Mouse (Mus musculus) c-Kit-positive CD71-negative TER-119-negative erythroid progenitor cells, embryonic 14.5 days (primary cell): ENCODE results near the gene Rxfp4.

ENCODE experiments used
- DNase-seq: peaks from one replicate; pipeline ENCODE4 v3.0.0-alpha.2; 2013; ENCODE audit warnings: low read depth

The Rxfp4 gene

DNA sequence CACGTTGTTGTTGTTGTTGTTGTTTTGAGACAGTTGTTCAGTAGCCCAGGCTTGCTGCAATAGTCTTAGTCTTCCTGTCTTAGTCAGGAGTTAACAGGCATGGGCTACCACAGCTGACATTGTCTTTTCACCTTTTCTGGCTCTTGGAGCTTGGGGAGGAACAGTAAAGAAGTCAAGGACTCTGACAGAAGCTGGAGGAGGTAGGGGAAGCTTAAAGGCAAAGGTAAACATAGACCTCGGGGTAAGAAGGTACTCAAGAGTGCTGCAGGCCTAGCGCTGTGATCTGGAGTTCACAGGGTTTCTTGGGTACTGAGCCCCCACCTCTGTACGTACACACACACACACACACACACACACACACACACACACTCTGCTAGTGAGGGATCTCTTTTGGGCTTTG lies 24.2 kb downstream of the Rxfp4 start:
- no peak for DNase-seq

- no peak for DNase-seq
These were observed 25.4 kb downstream of the Rxfp4 start for GRCm38 (mm10) chr3:88627535-88627934.

GRCm38 (mm10) chr3:88627114-88627513 lies 25.8 kb downstream of the Rxfp4 start:
- DNase-seq, result no peak

DNA sequence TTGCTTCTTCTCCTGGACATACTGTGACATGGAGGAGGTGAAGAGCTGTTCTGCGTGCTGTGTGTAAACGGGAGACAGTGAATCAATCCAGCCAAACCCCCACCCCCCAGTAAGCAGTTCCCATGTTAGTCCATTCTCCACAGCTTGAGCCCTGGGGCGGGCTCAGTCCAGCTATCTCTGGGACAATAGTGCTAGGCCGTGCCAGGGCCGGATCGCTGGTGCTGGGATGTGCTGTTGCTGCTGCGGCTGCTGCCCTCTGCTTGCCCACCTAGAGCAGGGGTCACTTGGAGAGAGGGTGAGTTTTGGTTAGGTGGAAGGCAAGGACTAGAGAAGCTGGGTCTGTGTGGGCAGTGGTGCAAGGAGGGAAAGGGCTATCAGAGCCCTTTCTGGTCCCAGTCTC lies 26.6 kb downstream of the Rxfp4 start:
- DNase-seq, result no peak

GRCm38 (mm10) chr3:88625531-88625930 lies 27.4 kb downstream of the Rxfp4 start:
- DNase-seq, result no peak

- DNase-seq, result no peak
These were observed 28.0 kb downstream of the Rxfp4 start for GRCm38 (mm10) chr3:88624951-88625350.

DNA sequence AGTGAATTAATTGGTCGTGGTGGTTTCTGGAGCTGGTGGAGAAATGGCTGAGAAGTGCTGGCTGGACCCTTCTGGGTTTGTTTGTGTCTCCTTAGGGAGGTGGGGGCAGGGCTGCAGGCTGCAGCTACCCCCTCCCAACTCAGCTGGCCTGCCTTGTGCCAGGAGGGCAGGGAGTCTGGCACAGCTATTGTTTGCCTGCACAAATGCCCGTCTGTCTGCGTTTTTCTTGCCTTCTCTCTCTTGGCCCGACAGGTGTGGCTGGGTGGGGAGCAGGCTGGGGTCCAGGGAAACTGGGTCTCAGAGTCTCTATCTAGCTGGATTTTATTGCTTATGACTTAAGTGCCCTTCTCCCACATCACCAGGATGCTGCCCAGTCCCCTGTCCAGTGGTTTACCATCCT lies 28.6 kb downstream of the Rxfp4 start:
- no peak for DNase-seq

DNA sequence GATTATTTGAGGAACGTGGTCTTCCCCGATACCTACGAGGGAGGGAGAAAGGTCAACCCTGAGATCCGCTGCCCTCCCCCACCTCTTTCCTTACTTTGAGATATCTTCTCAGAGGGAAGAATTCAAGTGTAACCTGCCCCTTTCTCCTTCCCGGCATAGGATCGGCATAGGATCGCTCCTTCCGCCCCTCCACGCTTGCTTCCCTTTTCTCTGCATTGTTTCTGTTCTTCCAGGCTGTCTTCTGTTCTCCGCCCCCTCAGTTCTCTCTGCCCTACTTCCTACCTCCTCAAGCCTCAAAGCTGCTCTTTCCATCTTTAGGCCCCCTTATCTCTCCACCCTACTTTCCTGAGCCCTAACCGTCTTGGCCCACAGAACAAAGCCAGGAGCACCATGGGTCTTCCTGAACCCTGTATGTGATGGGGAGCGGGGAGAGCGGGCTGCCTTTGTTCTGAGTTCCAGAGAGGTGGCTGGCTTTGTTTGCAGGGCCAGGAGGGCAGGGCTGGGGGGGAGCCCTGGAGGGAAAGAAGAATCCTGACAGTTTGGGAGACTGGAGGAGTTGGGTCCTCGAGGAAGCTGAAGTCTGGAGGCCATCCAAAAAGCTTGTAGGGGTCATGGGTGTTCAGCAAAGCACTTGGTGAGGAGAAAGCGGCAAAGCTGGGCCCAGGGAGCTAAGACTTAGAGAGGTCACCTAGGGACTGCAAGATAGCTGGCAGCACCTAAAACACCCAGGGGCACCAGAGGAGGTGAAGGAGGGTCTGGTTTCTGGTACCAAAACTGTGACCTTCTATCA lies 29.4 kb downstream of the Rxfp4 start:
- no peak for DNase-seq

DNA sequence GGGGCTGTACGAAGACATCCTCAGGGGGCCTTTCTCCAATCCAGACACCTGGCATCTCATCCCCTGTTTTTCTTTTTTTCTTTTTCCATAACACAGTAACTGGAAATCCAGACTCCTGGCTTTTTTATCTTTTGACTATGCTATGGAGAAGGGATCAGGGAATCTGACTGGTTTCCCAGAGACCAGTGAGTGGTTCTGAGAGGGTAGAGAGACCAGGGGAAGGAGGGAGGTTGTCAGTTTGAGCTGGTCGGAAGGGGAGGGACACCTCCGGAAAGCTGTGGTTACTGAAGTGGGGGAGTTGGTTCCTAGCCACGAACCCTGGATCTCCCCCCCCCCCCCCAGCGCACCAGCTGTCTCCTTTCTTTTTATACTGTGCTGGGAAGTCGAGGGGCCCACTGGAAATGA lies 30.0 kb downstream of the Rxfp4 start:
- DNase-seq, result no peak

DNA sequence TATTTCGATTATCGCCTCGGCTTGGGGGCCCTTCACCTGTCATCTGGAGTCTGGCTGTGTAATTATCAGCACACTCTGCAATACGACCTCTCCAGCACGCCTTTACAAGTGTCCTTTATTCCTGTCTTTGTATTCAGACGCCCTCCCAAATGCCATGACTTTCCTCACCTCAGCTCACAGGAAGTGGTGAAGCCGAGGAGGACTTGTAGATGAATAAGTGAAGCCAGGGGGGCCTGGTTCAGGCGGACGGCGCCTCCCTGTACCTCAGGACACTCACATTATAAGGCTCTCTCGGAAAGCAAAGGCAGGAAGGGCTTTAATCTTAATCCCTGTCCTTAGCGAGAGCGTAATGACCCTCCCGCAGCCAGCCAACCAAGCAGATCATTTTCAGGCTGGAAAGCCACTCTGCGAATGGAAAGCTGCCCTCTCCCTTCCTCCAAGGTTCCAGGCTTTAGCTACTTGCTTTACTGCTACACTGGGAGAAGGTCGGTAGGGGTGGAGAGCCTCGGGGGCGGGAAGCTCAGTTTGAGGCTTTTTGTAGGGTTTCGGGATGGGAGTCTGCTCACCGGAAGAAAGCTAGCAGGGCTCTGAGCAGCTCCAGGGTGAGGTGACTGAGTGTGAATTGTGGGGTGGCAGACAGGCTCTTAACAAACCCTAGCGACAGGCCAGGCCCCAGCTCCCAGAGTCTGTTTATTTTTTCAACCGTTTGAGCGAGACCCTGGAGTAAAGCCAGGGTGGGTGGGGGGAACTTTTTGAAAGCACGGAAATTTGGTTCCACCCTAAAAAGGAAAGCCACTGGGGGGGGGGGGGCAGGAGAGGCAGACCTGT lies 30.6 kb downstream of the Rxfp4 start:
- DNase-seq, result no peak

GRCm38 (mm10) chr3:88621537-88622112 lies 31.3 kb downstream of the Rxfp4 start:
- DNase-seq, result no peak

- no peak for DNase-seq
These were observed 31.9 kb downstream of the Rxfp4 start for GRCm38 (mm10) chr3:88620992-88621536.

DNA sequence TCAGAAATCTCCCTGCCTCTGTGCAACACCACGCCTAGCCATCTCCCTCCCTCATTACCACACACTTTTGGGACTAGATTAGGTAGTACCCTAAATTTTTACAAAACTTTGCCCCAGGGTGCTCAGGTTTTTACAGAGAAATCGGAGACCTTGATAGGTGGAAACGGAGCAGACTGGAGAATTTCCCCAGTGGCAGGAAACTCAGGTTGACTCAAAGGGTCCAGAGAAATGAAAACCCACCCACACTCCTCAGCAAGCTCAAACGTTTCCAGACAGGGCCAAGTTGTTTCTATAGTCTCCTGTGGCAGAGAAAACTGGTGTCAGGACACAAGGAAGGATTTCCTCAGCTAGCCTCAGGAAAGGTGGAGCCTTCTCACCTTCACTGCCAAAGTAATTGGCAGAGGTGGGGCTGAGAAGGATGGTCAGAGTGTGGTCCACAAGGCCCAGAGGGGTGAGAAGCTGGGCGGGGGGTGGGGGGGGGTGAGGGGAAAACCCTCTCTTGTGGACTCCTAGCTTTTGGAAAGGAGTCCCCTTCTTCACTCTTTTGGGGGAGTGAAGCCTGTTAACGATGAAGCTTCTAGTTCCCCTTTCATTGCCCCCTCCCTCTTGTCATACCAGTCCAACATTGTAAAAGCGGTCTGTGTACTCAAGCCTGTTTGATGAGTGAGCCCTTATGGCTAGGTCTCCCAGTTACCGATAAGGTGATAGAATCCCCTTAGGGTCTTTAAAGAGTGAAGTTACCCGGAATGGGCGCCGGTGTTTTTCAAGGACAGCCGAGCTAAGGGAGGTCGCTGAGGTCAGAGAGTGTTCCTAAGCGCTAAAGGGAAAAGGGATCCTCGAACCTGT lies 32.6 kb downstream of the Rxfp4 start:
- no peak for DNase-seq

GRCm38 (mm10) chr3:88619113-88620097 lies 33.5 kb downstream of the Rxfp4 start:
- DNase-seq, result no peak

DNA sequence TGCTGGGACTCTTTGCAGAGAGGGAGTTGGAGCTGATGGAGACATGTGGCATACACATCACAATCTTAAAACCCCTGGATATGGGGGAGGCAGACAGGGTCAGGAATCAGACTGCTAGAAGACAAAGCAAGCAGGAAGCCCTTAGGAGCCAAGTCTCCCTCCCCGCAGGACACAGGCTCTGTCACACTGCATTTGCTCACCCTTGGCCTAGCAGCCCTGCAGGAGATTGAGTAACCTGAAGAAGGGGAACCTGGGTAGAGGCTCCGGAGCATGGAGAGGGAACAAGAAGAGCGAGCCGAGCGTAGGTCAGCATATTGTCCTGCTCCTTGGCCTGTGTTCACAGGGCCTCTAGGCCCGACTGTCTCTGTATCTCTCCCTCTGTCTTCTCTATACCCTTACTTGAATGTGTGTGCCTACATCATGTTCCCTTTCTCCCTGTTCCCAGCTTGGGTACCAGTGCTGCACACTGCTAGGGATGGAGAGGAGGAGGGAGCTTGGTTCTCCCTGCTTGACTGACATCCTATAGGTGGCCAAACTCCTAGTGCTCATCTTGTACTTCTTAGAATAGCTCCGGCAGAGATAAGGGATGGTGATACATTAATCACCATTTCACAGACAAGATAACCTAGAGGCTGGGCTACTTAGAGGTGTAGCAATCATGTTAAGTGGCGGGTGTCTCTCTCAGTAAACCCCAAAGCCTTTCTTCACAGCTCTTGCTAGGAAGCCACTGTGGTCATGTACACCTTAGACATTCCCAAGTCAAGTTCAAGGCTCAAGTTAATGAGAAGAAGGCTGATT lies 34.7 kb downstream of the Rxfp4 start:
- DNase-seq, result no peak

DNA sequence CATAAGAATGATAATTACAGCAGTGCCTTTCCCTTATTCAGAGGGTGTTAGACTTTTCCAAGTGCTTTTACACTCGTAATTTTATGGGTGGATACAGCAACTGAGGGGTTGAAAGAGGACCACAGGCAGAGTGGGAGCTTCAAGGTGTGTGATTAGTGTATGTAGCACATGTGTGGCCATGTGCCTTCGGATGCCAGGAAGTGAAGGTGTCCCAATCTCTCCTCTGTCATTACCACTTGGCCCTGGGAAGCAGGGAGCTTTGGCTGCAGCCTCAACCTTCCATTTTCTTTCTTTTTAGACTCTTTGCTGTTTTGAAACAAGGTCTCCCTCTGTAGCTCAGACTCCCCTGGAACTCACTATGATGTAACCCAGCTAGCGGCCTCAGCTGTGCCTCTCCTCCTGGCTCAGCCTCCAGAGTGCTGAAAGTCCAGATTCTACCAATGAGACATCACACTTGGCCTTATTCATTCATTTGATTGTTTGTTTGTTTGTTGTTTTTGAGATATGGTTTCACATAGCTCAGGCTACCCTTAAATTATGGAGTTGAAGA lies 35.9 kb downstream of the Rxfp4 start:
- DNase-seq, result no peak

DNA sequence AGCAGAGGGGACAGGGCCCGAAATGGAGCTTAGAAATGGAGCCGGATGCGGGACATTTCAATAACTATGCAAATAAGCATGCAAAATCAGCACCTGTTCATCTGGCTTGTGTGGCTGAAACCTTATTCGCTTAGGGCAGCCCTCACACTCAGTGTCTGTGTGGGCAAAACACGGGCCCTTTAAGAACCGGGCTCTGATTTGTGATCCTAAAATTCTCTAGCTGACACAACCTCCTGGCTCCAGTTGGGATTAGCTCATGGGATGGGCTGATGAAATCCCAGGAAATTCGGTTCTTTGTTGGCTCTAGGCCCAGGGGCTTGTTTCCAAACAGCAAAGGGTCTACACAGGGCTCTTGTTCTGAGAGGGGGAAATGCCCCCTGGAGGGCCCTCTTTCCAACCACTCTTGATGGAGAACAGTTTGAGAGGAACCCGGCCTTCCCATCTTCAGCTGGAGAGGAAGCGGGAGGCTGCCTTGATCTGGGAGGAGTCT lies 37.0 kb downstream of the Rxfp4 start:
- no peak for DNase-seq

GRCm38 (mm10) chr3:88615117-88615516 lies 37.8 kb downstream of the Rxfp4 start:
- DNase-seq, result no peak

- DNase-seq, result no peak
These were observed 38.5 kb downstream of the Rxfp4 start for GRCm38 (mm10) chr3:88614418-88614817.
